Comparison of ENCODE assay signal across 13 mouse cellular contexts in the genomic region with DNA sequence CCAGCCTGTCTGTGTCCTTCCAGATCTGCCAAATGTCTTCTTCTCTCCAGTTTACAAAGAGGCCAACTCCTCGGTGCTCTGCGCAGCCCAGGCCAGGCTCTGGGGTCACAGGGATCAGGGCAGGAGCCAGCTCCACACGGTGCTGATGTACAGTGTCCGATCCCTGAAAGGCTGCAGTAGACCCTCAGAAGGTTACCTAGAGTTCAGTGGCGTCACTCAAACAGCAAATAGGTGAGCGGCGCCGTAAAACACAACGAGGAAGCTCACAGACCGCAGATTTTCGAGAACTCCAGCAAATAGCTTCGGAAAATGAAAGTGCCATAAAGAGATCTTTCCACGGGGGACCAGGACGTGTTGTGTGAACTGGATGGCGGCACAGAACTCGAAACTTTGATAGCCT. TPM values are rescaled to one million over a fixed set of nuclear protein-coding genes. Genes with fewer than 3 reads are reported as not detected.
DNase-seq lines count a peak whose midpoint lies in the region; ATAC-seq and TF ChIP-seq lines count a peak whose summit lies in the region.
"Had no signal": no experiment of that assay in that cellular context is flagged by ENCODE, and none has a peak within 500 bp of the region (broad histone marks: within the 10 kb centered on the region; RNA-seq: fewer than 3 reads in every experiment).

No protein-coding gene starts in this region.

- no peaks in the 10 kb centered on the region for H3K9me3 ChIP-seq in lung, embryonic 14.5 days (ENCODE audit: low read depth, low read length)
- no peaks in the 10 kb centered on the region for H3K9me3 ChIP-seq in embryonic facial prominence, embryonic 14.5 days (ENCODE audit: control insufficient read depth, low read length)
- no peaks in the 10 kb centered on the region for H3K9me3 ChIP-seq in liver, embryonic 15.5 days (replicated peaks)
- H3K9me3 ChIP-seq: forebrain, embryonic 13.5 days; hindbrain, embryonic 15.5 days had no signal

- DNase-seq in gastrocnemius, adult 2 months: no peak
- no peak for DNase-seq in gastrocnemius, postnatal 10 days
- DNase-seq in lung, embryonic 14.5 days: peak; percentile 42
- no peak for DNase-seq in lung, postnatal 25 days (ENCODE audit: low spot score)
- DNase-seq in embryonic facial prominence, embryonic 14.5 days (ENCODE audit: low spot score): peak; percentile 52
- DNase-seq in layer of hippocampus, postnatal 10 days (ENCODE audit: low spot score in 2 of 2): no peak
- no peak for DNase-seq in right cerebral cortex, postnatal 25 days
- DNase-seq: cerebellum, adult 11 months had no signal

- H3K4me3 ChIP-seq in gastrocnemius, adult 2 months: peak overlapping the region; percentile 57
- 0 out of 2 replicates have a peak overlapping the region, but pooled peaks have one; percentile 10 for H3K4me3 ChIP-seq in lung, embryonic 14.5 days (ENCODE audit: low read depth, low read length)
- peak overlapping the region; percentile 28 for H3K4me3 ChIP-seq in embryonic facial prominence, embryonic 14.5 days (ENCODE audit: low read depth, low read length)
- H3K4me3 ChIP-seq in liver, embryonic 15.5 days (replicated peaks): 0 out of 2 replicates have a peak overlapping the region, but pooled peaks have one; percentile 4
- H3K4me3 ChIP-seq: forebrain, embryonic 13.5 days; hindbrain, embryonic 15.5 days had no signal

- no peak for ATAC-seq in lung, embryonic 14.5 days (ENCODE audit: insufficient read depth)
- no peak for ATAC-seq in embryonic facial prominence, embryonic 14.5 days (ENCODE audit: low read depth)
- no peak for ATAC-seq in liver, embryonic 15.5 days (ENCODE audit: insufficient read depth)
- ATAC-seq: forebrain, embryonic 13.5 days had no signal

- intact Hi-C loops in gastrocnemius, adult 2 months (cut with DNase I): loop anchor here (2.0 to 5.0 kb wide), 2 partner anchors 115 to 156 kb away; no protein-coding TSS in a partner anchor

- peak overlapping the region; percentile 54 for H3K4me2 ChIP-seq in lung, embryonic 14.5 days
- peak overlapping the region; percentile 51 for H3K4me2 ChIP-seq in embryonic facial prominence, embryonic 14.5 days (ENCODE audit: low read depth, low read length)
- peak overlapping the region; percentile 27 for H3K4me2 ChIP-seq in liver, embryonic 15.5 days
- H3K4me2 ChIP-seq: forebrain, embryonic 13.5 days; hindbrain, embryonic 15.5 days had no signal

- H3K27me3 ChIP-seq in lung, embryonic 14.5 days (ENCODE audit: insufficient read depth, low read length): no peaks in the 10 kb centered on the region
- H3K27me3 ChIP-seq in embryonic facial prominence, embryonic 14.5 days (replicated peaks; ENCODE audit: control insufficient read depth, insufficient read depth, low read length): no peaks in the 10 kb centered on the region
- H3K27me3 ChIP-seq in liver, embryonic 15.5 days: no peaks in the 10 kb centered on the region
- H3K27me3 ChIP-seq: hindbrain, embryonic 15.5 days had no signal

- H3K9ac ChIP-seq in lung, embryonic 14.5 days: peak overlapping the region; percentile 43
- peak overlapping the region; percentile 51 for H3K9ac ChIP-seq in embryonic facial prominence, embryonic 14.5 days (ENCODE audit: low read depth, low read length)
- no peak overlapping the region for H3K9ac ChIP-seq in liver, embryonic 15.5 days
- H3K9ac ChIP-seq: forebrain, embryonic 13.5 days; hindbrain, embryonic 15.5 days had no signal

- 12% methylated on average over 16 of the region's 16 CpGs for WGBS in lung, embryonic 14.5 days
- WGBS in embryonic facial prominence, embryonic 14.5 days: 22% methylated on average over 16 of the region's 16 CpGs
- 52% methylated on average over 16 of the region's 16 CpGs for WGBS in liver, embryonic 15.5 days (ENCODE audit: insufficient replicate concordance)

- no peak for TF ChIP-seq CTCF in gastrocnemius, adult 2 months (IDR thresholded peaks at IDR 0.05)
- no peak for TF ChIP-seq CTCF in lung, embryonic 14.5 days (IDR thresholded peaks at IDR 0.05; ENCODE audit: low read depth)

- no peak overlapping the region for H3K27ac ChIP-seq in gastrocnemius, adult 2 months
- H3K27ac ChIP-seq in lung, embryonic 14.5 days (ENCODE audit: low read depth): no peak overlapping the region
- peak overlapping the region; percentile 46 for H3K27ac ChIP-seq in embryonic facial prominence, embryonic 14.5 days (replicated peaks; ENCODE audit: low read depth, low read length)
- H3K27ac ChIP-seq in liver, embryonic 15.5 days (replicated peaks): no peak overlapping the region
- H3K27ac ChIP-seq: forebrain, embryonic 13.5 days; hindbrain, embryonic 15.5 days had no signal

- H3K36me3 ChIP-seq in lung, embryonic 14.5 days (ENCODE audit: insufficient read depth): no peaks in the 10 kb centered on the region
- no peaks in the 10 kb centered on the region for H3K36me3 ChIP-seq in embryonic facial prominence, embryonic 14.5 days (ENCODE audit: control insufficient read depth, insufficient read depth, low read length)
- no peaks in the 10 kb centered on the region for H3K36me3 ChIP-seq in liver, embryonic 15.5 days (replicated peaks)
- H3K36me3 ChIP-seq: hindbrain, embryonic 15.5 days had no signal

- peaks cover 19% of the 10 kb centered on the region for H3K4me1 ChIP-seq in lung, embryonic 14.5 days (ENCODE audit: insufficient read depth)
- H3K4me1 ChIP-seq in embryonic facial prominence, embryonic 14.5 days (ENCODE audit: control insufficient read depth, insufficient read depth, low read length): peaks cover 46% of the 10 kb centered on the region
- H3K4me1 ChIP-seq in liver, embryonic 15.5 days (replicated peaks): no peaks in the 10 kb centered on the region

RNA-seq across cellular contexts. Expression of a gene that starts 44.0 kb away (rescaled TPM):
- 1 to 10 TPM in 1 of 2 experiments, under 1 TPM in 1; 0.97 to 3.0 TPM for total RNA-seq in gastrocnemius, adult 2 months (2021)
- total RNA-seq in gastrocnemius, postnatal 10 days (2021): 1 to 10 TPM; 3.0 to 4.0 TPM
- polyA plus RNA-seq in lung, embryonic 14.5 days (2014; fragmentation: Nextera tagmentation; extraction: Ambion mirVana): 12.8 and 12.9 TPM in 2 replicates
- 46.4 and 50.9 TPM in 2 replicates for polyA plus RNA-seq in embryonic facial prominence, embryonic 14.5 days (2014; fragmentation: Nextera tagmentation; extraction: Ambion mirVana)
- 0.26 TPM in 1 of 2 replicates, not detected in the other for polyA plus RNA-seq in liver, embryonic 15.5 days (2015; fragmentation: Nextera tagmentation; extraction: Ambion mirVana)
- 1 to 10 TPM; 1.8 to 2.1 TPM for total RNA-seq in layer of hippocampus, postnatal 10 days (2021)
- total RNA-seq: neutrophil, adult 5-6 weeks had no signal
- polyA plus RNA-seq: liver, embryonic 16.5 days had no signal

Comparison
In these comparisons a context has a peak if more than half of its experiments do, and no peak if none do; other contexts are left out.
1. DNase-seq: peak in lung, embryonic 14.5 days (single experiment) and embryonic facial prominence, embryonic 14.5 days (single experiment); none in gastrocnemius, adult 2 months (single experiment), gastrocnemius, postnatal 10 days (single experiment), lung, postnatal 25 days (single experiment), layer of hippocampus, postnatal 10 days (0 of 2) and right cerebral cortex, postnatal 25 days (single experiment).
2. H3K4me3 ChIP-seq: peak in every context shown above with its lines; median percentile 57 in gastrocnemius, adult 2 months; 28 in embryonic facial prominence, embryonic 14.5 days; 10 in lung, embryonic 14.5 days; 4 in liver, embryonic 15.5 days.
3. Peak in every context shown above with its lines, with median percentiles within 50 percentile points of each other: H3K4me2 ChIP-seq.